Mouse (Mus musculus) hematopoietic stem cell, adult 5-6 weeks (primary cell): ENCODE measurements around the gene Capn2. TPM values are rescaled to one million over a fixed set of nuclear protein-coding genes. Genes with fewer than 3 reads are reported as not detected.
A peak's percentile ranks its signal among the peaks of the same experiment; 100 is the strongest.

Source experiments
- ATAC-seq, 2 experiments: fragments of 125-278 bp in 1 of 2; replicated peaks in 1 of 2; 2 replicates each; pipeline ENCODE4 v1.8.0; 2016 to 2017; ENCODE audit warnings: inconsistent platforms in 2 of 2, mild to moderate bottlenecking in 2 of 2, moderate number of reproducible peaks in 2 of 2, low read depth in 1 of 2, moderate TSS enrichment in 1 of 2; ENCODE audit not compliant: low FRiP score in 2 of 2, poor library complexity in 2 of 2, severe bottlenecking in 2 of 2, insufficient read depth in 1 of 2, low TSS enrichment in 1 of 2
- total RNA-seq: library from RNA; stranded (forward); fragments of 172-1452, 232-1000 nt; gene quantifications from 2 replicates; pipeline ENCODE4 v1.2.3, GENCODE M21; 2017

Capn2 gene
- total RNA-seq, 1 experiment from 2014 or later: 60.3 TPM

DNA sequence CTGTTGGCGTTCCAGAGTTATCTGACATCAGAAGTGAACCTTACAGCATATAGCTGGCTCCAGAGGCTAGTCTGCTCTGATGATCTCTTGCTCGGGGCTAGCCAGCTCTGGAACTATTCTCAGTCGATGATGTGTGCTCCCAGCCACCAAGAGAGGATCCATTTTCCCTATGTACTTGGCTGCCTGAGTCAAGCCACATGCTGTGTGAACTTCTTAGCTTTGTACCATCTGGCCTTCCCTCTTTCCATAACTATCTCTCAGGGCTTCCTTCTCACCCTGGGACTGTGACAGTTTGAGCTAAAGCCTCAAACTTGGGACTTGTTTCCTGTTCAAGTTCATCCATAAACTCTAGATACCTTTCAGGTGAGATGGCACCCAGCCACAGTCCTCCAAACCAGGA lies 16.2 kb upstream of the Capn2 start:
- ATAC-seq: no peak

DNA sequence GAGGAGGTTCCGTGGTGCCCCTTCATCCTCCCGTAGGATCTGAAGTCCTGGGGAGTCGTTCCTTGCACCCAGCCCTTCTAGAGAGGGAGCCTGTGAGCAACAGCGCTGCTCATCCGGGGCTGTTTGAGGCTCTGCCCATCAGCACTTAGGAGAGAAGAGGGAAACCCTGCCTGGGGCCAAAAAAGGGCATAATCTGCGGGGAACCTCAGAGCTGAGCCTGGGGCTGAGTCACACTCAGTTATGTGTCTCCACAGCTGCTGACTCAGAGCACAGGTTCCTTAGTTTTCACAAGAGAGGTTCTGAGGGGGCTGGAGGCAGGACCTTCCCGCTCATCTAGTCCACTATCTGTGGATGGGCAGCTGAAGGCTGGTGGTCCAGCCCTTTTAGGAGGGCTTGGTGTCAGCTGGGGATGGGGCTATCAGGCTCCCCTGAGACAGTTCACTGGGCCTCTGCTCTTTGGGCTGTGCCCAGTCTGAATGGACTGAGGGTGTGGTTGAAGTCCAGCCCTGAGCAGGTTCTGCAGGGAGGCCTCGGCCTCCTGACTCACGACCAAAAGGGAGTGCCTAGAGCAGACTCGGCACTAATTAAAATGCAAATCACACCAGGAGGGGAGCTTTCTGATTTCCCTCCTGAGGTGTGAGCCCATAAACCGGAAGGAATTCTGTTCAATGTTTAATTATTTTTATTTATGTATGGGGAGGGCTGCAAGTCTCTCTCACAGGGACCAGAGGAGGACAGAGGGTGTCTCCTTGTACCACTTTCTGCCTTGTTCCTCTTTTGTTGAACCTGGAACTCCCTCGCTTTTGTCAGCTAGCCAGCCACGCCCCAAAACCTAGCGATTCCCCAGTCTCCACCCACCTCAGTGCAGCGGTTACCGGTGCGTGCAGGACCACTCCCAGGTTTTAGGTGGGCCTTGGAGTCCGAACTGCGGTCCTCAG lies 10.8 kb upstream of the Capn2 start:
- peak; percentile 84 to 86 for ATAC-seq

DNA sequence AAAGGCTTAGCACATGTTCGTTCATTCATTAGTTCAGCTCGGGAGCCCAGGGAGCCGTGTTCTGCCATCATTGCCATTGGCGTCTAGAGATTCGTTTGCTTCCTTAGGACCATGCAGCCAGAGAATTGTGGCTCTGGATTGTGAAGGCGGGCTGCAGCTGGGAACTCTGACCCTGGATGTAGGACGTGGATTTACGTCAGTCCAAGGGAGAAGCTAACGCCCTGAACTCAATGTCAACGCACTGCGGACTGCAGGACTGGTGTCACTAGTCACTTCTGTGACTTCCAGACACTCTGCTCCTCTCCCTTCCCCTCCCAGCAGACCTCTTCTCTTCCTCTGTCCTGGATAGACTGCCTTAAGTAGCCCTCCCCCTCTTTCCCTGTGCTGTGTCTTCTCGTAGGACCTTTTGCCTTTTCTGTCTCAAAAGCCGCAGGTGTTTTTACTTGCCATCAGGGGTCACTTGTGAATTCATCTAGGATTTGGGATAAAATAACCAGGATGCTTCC lies 9.9 kb upstream of the Capn2 start:
- no peak for ATAC-seq

DNA sequence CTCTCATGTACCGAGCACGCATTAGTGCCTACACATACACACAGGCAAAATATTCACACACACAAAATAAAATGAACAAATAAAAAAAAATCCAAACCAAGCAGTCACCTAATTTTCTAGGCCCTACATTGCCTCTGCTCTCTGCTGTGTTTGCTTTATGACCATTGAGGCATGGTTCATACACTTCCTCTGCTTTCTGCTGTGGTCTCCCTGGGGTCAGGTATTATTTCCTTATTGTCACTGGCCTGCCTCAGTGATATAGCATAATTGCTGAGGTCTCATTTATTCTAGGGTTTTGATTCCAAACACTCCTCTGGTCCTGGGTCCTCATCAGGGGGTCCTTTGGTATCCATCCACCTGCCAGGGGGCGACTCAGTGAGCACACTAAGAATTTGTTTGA lies 8.2 kb upstream of the Capn2 start:
- no peak for ATAC-seq

DNA sequence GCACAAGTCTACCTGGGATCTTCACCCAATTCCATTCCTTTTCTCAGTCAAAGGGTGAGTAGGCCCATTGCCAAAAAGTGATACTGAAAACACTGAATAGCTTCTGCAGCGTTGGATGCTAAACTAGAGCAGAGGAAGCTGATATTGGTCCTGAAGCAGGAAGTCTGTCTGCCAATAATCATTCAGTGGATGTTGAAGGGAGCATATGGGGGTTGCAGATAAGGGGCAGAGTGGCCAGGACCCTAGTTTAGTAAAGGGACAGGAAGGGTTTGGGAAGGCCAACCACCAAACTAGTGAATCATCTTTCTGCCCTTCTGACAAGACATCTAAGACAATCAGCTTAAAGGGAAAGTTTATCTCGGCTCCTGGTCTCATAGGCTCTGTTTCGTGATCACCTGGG lies 6.3 kb upstream of the Capn2 start:
- ATAC-seq: no peak

DNA sequence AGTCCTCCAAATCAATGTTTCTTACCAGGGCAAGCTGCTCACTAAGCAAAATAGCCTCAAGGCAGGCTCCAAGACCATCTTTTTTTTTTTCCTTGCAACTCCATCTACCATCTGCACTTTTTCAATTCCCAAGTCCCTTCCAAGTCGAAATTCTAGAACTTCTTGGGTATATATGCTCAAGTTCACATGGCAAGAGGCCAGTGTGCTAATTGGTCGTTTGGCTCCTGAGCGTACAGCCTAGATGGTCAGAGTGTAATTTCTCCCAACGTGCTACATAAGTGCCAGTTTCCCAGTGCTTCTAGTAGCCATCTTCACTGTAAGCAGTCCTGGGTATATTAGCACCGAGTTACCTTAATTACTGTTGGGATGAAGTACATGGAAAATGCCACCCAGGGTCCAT lies 5.6 kb upstream of the Capn2 start:
- ATAC-seq: no peak

DNA sequence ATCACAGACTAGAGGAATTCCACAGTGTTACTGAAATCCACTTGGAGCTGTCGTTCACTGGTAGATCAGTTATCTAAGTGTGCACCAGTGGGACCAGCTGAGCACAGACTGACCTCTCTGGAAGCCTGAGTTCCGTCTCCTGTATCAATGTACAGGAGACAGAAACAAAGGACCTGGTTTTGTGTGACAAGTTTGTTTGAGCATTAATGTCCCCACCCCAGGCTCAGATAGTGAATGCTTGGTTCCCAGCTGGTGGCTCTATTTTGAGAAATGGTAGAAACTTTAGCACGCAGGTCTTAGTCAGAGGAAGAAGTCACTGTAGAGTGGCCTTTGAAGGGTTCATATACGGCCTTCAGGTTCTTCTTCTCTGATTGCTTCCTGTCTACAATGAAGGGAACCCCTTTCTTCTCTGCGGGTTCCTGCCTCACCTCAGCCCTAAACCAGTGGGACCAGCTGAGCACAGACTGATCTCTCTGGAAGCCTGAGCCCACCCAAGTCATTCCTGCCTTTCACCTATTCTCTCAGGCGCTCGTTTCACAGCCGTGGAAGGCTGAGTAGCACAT lies 3.6 kb upstream of the Capn2 start:
- no peak for ATAC-seq

DNA sequence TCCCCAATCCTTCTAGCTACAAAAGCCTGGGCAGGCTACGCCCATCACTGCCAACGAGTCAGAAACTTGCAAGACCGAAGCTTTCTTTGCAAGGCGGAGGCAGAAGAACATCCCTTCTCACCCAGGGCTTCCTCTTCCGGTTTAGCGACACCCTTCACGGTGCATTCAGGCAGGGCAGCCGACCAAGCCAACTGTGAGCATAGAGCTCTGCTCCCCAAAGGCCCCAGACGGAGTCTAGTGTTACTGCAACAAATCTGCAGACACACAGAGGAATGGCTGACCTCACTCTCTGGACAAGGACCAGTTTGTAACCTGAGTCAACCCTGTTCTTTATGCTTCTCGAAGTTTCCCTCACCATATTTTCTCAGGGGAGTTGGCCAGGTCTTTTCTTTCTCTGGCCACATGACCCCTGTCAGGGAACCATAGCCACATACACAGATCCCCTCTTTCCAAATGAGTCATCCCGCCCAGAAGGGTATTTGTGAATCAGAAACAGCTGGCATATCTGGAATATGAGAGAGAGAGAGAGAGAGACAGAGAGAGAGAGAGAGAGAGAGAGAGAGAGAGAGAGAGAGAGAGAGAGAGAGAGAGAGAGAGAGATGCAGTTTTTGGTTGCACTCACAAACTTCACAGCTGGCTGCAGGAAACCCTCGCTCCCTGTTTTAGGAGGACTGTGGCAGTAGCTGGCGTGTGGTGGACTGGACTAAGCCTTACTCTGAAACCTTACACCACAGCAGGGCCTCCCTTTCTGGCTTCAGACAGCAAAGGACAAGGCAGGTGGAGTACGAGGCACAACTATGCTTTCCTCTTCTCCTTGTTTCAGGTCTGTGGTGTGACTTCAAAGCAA lies 2.9 kb upstream of the Capn2 start:
- peak; percentile 38 to 43; a peak in 2 of 4 replicates for ATAC-seq

DNA sequence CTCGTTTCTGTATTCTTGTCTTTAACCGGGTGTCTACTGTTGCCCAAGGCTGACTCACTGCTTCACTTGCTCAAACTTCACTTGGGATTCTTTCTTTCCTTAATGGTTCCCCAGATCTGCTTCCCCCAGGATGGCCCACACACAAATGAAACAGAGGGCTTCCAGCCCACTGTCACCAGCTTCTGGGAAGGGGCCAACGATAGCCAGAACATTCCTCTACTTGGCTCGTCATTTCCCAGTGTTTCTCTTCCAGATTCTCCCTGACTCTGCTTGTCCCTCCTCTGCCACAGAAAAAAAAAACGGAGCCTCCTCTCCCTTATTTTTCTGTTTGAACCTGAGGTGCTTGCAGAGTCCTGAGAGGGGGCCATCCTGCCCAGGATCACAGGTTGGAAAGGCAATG lies 1.9 kb upstream of the Capn2 start:
- ATAC-seq: no peak

DNA sequence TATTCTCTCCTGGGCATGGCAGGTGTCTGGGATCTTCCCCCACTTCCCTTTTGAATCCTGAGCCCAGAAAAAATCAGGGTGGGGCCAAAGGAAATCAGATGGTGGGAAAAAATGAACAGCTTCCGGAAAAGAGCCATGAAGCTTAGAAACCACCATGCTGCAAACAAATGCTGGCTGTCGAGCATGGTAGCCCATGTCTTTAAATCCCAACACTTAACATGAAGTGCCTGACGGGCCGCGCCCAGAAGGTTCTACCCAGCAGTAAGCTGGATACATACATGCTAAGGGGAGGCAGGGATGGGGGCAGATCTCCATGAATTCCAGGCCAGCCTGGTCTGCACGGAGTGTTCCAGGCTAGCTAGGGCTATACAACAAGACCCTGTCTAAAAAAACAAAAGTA lies 1.4 kb upstream of the Capn2 start:
- no peak for ATAC-seq

DNA sequence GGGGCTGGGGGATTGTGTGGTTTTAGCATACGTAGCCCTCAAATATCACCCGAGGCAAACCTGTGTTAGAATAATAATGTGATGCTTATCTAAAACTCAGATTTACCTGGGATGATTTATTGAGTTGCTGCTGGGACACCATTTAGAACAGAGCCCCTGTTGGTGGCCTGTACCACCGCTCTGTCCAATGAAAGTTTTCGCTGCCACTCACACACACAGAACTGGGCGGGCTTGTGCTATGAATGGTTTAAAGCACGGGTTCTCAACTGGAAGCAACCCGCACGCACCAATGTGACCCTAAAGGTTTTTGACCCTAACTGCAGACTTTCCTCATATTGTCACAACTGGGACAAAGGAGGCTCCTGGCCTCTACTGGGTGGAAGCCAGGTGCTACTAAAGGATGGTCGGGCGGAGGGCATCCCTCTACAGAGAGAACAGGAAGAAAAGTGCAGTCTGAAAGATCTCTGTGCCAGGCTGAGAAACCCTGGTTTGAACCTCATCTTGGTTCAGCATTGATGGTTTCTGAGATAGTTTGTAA lies 804 bp upstream of the Capn2 start:
- no peak for ATAC-seq

DNA sequence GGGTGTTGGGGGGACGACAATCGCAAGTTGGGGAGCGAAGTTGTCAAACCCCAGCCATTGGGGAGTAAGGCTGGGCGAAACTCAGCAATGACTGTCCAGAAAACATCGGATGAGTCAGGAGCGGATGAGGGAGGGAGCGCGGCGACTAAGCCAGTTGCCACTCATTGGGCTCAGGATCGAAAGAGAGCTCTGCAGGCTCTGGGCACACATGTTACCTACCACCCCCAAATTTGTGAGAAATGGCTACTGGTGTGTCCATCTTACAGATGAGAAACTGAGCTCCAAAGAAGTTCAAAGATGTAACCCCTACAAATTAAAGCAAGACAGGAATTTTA lies 236 bp upstream of the Capn2 start:
- ATAC-seq: no peak

DNA sequence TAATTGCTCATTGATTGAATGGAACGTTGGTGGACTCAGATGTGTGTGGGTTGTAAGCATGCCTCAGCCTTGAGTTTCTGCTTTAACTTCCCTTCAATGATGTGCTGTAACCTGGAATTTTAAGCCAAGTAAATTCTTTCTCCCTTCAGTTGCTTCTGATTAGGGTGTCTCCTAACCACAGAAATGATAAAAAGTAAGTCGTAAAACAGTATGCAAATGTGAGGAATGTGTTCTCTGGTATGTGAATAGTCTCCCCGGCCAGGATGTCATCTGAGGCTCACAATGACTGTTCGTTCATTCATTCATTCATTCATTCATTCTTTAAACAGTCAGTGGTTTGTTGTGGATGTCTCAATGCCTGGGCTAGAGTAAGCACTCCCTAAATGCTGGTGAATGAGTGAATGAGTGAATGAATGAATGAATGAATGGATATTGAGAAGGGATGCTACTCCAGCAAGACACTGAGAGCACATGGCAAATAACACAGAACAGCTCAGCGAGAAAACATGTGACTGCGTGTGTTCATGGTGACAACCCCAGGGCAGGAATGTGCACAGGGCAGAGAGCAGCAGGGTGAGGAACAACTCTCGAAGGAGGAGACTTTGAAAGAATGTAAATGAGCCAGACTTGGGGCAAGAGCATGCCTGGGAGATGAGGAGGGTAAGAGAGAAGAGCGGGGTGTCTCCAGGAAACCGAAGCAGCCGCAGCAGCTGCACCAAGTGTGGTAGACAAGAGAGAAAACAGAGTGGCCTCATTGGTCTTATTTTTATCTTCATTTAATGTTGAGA lies 2.4 kb downstream of the Capn2 start:
- no peak for ATAC-seq

DNA sequence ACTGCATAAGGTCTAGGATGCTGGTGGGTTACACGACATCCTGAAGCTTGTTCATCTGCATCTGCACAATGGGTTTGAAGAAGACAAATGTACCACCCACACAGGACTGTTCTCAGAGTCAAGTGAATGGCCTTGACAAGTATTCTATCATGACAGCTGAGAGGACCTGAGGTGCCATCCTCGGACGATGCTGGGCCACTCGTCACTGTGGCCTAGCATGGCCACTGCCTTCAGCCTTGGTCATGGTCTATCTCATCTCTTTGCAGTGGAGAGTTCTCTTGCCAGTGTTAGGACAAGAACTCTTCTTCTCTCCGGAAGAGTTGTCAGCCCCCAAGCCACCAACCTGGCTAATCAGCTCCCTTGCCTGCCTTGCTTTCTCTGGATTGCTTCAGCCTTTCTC lies 3.7 kb downstream of the Capn2 start:
- no peak for ATAC-seq

DNA sequence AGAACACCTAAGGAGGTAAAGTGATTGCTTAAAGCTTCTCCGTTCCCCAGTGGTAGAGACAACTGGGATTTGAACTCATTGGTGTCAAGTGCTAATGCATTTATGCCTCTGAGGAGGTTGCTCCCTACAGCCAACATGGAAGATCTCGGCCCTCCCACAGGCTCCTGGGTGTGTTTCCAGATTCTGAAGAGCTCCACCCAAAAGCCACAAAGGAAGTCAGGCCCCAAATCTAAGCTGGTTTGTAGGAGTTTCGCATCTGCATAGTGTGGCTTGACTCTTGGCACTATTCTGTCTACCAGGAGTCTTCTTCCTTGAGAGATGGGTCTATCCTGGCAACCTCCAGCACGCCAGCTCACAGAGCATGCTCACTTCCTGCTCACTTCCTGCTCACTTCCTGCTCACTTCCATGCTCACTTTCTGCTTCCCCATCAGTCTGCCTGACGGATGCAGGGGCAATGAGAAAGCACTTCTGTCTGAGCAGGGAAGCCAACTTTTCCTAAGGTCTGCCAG lies 4.5 kb downstream of the Capn2 start:
- peak in 1 of 2 experiments; percentile 25; a peak in 1 of 4 replicates for ATAC-seq

DNA sequence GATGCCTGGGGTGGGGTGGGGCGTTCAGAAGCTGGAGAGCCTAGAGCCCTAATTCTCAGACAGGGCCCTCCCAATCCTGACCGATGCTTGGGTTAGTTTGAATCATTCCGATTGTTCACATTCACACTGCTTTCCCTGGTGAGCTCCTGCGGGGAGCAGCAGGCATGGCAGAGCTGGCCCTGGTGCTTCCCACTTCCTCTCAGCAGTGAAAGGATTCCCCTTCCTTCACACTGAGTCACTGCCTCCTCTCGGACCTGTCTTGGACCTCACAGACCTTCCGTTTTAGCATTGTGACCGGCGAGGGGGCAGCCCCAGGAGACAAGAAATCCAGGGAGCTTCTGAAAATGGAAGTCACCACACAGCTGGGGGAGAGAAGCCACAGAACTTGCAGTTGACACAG lies 5.6 kb downstream of the Capn2 start:
- no peak for ATAC-seq

DNA sequence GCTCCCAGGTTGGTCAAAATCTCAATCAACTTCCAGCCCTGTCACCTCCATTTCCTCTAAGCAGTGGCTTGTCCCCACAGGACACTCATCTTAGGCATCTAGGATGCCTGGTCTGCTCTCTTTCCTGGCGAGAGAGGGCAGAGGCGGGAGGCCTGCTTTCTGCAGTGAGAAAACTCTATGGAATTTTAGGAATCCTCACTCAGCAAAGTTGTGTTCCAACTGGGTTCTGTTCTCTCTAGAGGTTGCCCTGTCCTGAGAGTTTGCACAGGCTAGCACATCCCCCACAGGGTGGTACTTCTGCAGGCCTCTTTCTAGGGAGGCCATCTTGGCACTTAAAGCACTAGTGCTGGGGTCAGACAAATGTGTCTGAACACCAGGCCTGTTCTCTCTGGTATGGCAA lies 6.3 kb downstream of the Capn2 start:
- no peak for ATAC-seq
